Mouse (Mus musculus): ENCODE measurements around the gene Foxd2. TPM values are rescaled to one million over a fixed set of nuclear protein-coding genes. Genes with fewer than 3 reads are reported as not detected.
A peak's percentile ranks its signal among the peaks of the same experiment; 100 is the strongest.

Foxd2 gene
- polyA plus RNA-seq, 1 experiment = 0.16 TPM

DNA sequence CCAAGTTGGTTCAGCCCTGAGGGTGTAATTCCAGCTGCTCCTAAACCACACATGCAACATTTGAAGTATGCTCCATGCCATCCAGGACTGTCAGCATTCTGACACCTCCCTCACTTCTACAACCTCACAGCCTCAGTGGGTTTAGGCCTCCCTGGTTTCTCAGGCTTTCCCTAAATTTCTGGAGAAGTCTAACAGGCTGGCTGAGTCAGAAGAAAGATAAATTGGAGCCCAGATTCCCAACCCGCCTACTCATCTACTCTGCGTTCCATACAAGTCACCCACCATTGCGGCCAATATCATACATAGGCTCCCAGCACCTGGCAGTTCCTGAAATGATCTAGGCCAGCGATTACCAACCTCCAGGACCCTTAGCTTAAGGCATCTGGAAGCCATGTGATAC lies 24.1 kb upstream of the Foxd2 start:
- no peaks in the 10 kb centered on the region for H3K36me3 ChIP-seq (ENCODE audit: control insufficient read depth, insufficient read depth, low read length)
- no peaks in the 10 kb centered on the region for H3K4me1 ChIP-seq (ENCODE audit: control insufficient read depth, insufficient read depth, insufficient read length, low read length)
- peaks cover 3% of the 10 kb centered on the region; the same call in 1 of the 2 replicates for H3K27me3 ChIP-seq (ENCODE audit: control insufficient read depth, insufficient read depth, low read length)
- no peak for TF ChIP-seq POLR2A (IDR thresholded peaks at IDR 0.05; ENCODE audit: low read depth, low read length)
- 86% methylated on average over 4 of the region's 4 CpGs for WGBS
- no peak overlapping the region for H3K4me3 ChIP-seq (ENCODE audit: low read depth, low read length)
- no peak overlapping the region for H3K27ac ChIP-seq (ENCODE audit: insufficient read depth, low read depth, low read length)

- Histone ChIP-seq H3K27ac (ENCODE audit: insufficient read depth, low read depth, low read length) (no peak overlapping the region), H3K36me3 (ENCODE audit: control insufficient read depth, insufficient read depth, low read length) (no peaks in the 10 kb centered on the region), H3K27me3 (ENCODE audit: control insufficient read depth, insufficient read depth, low read length) (peaks cover 30% of the 10 kb centered on the region), H3K4me1 (ENCODE audit: control insufficient read depth, insufficient read depth, insufficient read length, low read length) (peaks cover 5% of the 10 kb centered on the region), H3K4me3 (ENCODE audit: low read depth, low read length) (no peak overlapping the region)
- TF ChIP-seq CTCF (IDR thresholded peaks at IDR 0.05; ENCODE audit: extremely low read depth, insufficient read length, insufficient replicate concordance, low read depth, low read length) (no peak), POLR2A (IDR thresholded peaks at IDR 0.05; ENCODE audit: low read depth, low read length) (no peak)
- WGBS = 68% methylated on average over 15 of the region's 15 CpGs
These were observed 20.5 kb upstream of the Foxd2 start for GRCm38 (mm10) chr4:114929155-114929554.

GRCm38 (mm10) chr4:114925917-114926312 lies 17.2 kb upstream of the Foxd2 start, which contains the start of gene Foxe3:
Gene Foxe3, minus strand, starts transcription at chr4:114926013.
- no peaks in the 10 kb centered on the region for H3K36me3 ChIP-seq (ENCODE audit: control insufficient read depth, insufficient read depth, low read length)
- H3K27ac ChIP-seq (ENCODE audit: insufficient read depth, low read depth, low read length) = no peak within 1 kb of the TSS
- TF ChIP-seq CTCF (IDR thresholded peaks at IDR 0.05; ENCODE audit: extremely low read depth, insufficient read length, insufficient replicate concordance, low read depth, low read length) (no peak), POLR2A (IDR thresholded peaks at IDR 0.05; ENCODE audit: low read depth, low read length) (no peak)
- 5% methylated on average over 25 of the region's 25 CpGs for WGBS
- H3K27me3 ChIP-seq (ENCODE audit: control insufficient read depth, insufficient read depth, low read length) = peaks cover 41% of the 10 kb centered on the region
- H3K4me3 ChIP-seq (ENCODE audit: low read depth, low read length) = peak within 1 kb of the TSS; percentile 38
- H3K4me1 ChIP-seq (ENCODE audit: control insufficient read depth, insufficient read depth, insufficient read length, low read length) = peaks cover 5% of the 10 kb centered on the region

DNA sequence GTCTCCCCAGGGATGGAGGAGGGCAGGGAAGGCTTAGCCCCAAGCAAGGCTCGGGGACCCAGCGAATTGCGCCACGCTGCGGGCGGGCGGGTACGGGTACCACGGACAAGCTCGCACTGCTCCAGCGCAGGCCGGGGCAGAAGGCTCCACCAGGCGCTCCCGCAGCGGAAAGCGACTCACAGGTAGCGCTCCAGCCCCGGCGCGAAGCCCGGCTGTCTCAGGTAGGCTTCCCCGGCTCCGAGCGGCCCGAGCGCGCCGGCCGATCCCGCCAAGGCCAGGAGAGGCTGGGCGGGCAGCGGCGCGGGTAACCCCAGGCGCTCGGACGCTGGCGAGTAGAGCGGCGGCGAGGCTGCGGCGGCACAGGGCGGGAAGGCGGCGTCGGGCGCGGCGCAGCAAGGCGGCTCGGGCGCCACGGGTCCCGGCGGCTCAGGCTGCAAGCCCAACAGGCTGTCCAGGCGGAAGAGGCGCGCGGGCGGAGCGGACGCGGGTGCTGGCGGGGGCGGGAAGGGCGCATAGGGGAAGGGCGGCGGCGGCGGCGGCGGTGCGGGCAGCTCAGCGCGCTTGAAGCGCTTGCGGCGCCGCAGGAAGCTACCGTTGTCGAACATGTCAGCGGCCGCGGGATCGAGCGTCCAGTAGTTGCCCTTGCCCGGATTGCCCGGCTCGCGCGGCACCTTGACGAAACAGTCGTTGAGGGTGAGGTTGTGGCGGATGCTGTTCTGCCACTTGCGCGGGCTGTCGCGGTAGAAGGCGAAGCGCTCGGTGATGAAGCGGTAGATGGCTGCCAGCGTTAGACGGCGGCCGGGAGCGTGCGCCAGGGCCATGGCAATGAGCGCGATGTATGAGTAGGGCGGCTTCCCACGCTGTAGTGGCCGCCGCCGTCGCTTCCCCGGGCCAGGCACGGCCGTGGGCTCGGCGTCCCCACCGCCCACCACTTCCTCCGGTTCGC lies 16.6 kb upstream of the Foxd2 start:
- peaks cover 5% of the 10 kb centered on the region for H3K4me1 ChIP-seq (ENCODE audit: control insufficient read depth, insufficient read depth, insufficient read length, low read length)
- H3K27me3 ChIP-seq (ENCODE audit: control insufficient read depth, insufficient read depth, low read length) = peaks cover 41% of the 10 kb centered on the region
- no peak overlapping the region for H3K27ac ChIP-seq (ENCODE audit: insufficient read depth, low read depth, low read length)
- WGBS = 2% methylated on average over 125 of the region's 125 CpGs
- H3K36me3 ChIP-seq (ENCODE audit: control insufficient read depth, insufficient read depth, low read length) = no peaks in the 10 kb centered on the region
- TF ChIP-seq CTCF (IDR thresholded peaks at IDR 0.05; ENCODE audit: extremely low read depth, insufficient read length, insufficient replicate concordance, low read depth, low read length) (no peak), POLR2A (IDR thresholded peaks at IDR 0.05; ENCODE audit: low read depth, low read length) (no peak)
- peak overlapping the region; percentile 38 for H3K4me3 ChIP-seq (ENCODE audit: low read depth, low read length)

DNA sequence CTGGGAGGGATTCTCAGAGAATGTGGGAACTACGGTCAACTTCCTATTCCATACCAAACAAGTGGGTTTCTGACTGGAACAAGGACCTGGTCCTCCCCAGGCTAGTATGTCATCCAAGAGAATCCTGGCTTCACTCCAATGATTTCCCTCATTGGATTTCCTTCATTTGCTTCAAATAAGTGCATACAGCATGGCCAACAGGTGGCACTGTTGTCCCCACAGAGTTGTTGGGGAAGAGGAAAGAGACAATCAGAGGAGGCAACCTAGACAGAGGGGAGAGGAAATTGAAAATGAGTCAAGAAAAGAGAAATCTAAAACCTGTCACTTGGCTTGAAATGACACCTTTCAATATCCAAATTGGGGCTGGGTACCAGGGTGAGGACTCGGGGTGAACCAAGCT lies 8.4 kb upstream of the Foxd2 start:
- Histone ChIP-seq H3K36me3 (ENCODE audit: control insufficient read depth, insufficient read depth, low read length) (no peaks in the 10 kb centered on the region), H3K4me1 (ENCODE audit: control insufficient read depth, insufficient read depth, insufficient read length, low read length) (no peaks in the 10 kb centered on the region), H3K27me3 (ENCODE audit: control insufficient read depth, insufficient read depth, low read length) (peaks cover 24% of the 10 kb centered on the region), H3K4me3 (ENCODE audit: low read depth, low read length) (no peak overlapping the region), H3K27ac (ENCODE audit: insufficient read depth, low read depth, low read length) (no peak overlapping the region)
- TF ChIP-seq CTCF (IDR thresholded peaks at IDR 0.05; ENCODE audit: extremely low read depth, insufficient read length, insufficient replicate concordance, low read depth, low read length) (no peak), POLR2A (IDR thresholded peaks at IDR 0.05; ENCODE audit: low read depth, low read length) (no peak)
- WGBS = 52% methylated on average over 2 of the region's 2 CpGs

DNA sequence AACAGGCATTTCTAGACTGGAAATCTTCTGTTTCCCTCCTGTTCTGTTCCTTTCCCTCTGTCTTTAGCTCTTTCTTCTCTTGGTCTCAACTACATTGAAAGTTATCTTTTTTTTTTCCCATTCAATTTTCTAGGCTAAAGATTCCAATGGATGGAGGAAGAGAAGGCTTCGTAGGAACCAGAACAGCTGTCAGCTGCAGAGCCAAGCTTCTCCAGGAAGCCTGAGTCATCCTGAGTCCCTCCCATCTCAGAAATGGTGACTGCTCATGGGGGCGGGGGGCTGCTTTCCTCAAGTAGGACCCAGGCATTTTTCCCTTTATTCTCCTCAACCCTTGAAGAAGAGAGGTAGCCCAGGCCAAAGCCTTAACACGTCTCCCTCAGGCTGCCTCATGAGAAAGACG lies 7.4 kb upstream of the Foxd2 start:
- TF ChIP-seq POLR2A (IDR thresholded peaks at IDR 0.05; ENCODE audit: low read depth, low read length) = no peak
- TF ChIP-seq CTCF (IDR thresholded peaks at IDR 0.05; ENCODE audit: extremely low read depth, insufficient read length, insufficient replicate concordance, low read depth, low read length) = no peak
- H3K27ac ChIP-seq (ENCODE audit: insufficient read depth, low read depth, low read length) = no peak overlapping the region
- no peaks in the 10 kb centered on the region for H3K36me3 ChIP-seq (ENCODE audit: control insufficient read depth, insufficient read depth, low read length)
- WGBS = 77% methylated on average over 4 of the region's 4 CpGs
- peaks cover 31% of the 10 kb centered on the region for H3K27me3 ChIP-seq (ENCODE audit: control insufficient read depth, insufficient read depth, low read length)
- no peak overlapping the region for H3K4me3 ChIP-seq (ENCODE audit: low read depth, low read length)
- no peaks in the 10 kb centered on the region for H3K4me1 ChIP-seq (ENCODE audit: control insufficient read depth, insufficient read depth, insufficient read length, low read length)

GRCm38 (mm10) chr4:114913594-114913962 lies 4.9 kb upstream of the Foxd2 start:
- H3K4me3 ChIP-seq (ENCODE audit: low read depth, low read length) = no peak overlapping the region
- peaks cover 40% of the 10 kb centered on the region for H3K27me3 ChIP-seq (ENCODE audit: control insufficient read depth, insufficient read depth, low read length)
- WGBS = 18% methylated on average over 13 of the region's 13 CpGs

More at GRCm38 (mm10) chr4:114913594-114913962, 4.9 kb upstream of the Foxd2 start:
- TF ChIP-seq CTCF (IDR thresholded peaks at IDR 0.05; ENCODE audit: extremely low read depth, insufficient read length, insufficient replicate concordance, low read depth, low read length) (peak; percentile 39; the same call in 1 of the 2 replicates), POLR2A (IDR thresholded peaks at IDR 0.05; ENCODE audit: low read depth, low read length) (no peak)
- Histone ChIP-seq H3K4me1 (ENCODE audit: control insufficient read depth, insufficient read depth, insufficient read length, low read length) (peaks cover under 1% of the 10 kb centered on the region; the same call in 1 of the 2 replicates), H3K36me3 (ENCODE audit: control insufficient read depth, insufficient read depth, low read length) (no peaks in the 10 kb centered on the region), H3K27ac (ENCODE audit: insufficient read depth, low read depth, low read length) (no peak overlapping the region)

Data from small intestine, adult 2 months (tissue).